Mouse (Mus musculus): ENCODE measurements around the gene Stip1.
A peak's percentile ranks its signal among the peaks of the same experiment; 100 is the strongest.
"Not testable (repeated sequence)": the region's sequence is repeated elsewhere in the genome, so short reads cannot be mapped to it uniquely, and the experiment has no call there.

Gene Stip1

GRCm38 (mm10) chr19:7039841-7040636, at the start of gene Stip1:
Gene Stip1, minus strand, starts transcription at chr19:7039967.
- peak; percentile 92 to 98 for DNase-seq (ENCODE audit: low spot score in 2 of 2)

GRCm38 (mm10) chr19:7089050-7089449, 49.3 kb upstream of the Stip1 start:
- no peak for DNase-seq (ENCODE audit: low spot score in 2 of 2)

GRCm38 (mm10) chr19:7088558-7088957, 48.8 kb upstream of the Stip1 start:
- DNase-seq (ENCODE audit: low spot score in 2 of 2): no peak

- no peak for DNase-seq (ENCODE audit: low spot score in 2 of 2)
Observed at GRCm38 (mm10) chr19:7084734-7085133, 45.0 kb upstream of the Stip1 start.

- DNase-seq (ENCODE audit: low spot score in 2 of 2): no peak
Observed at GRCm38 (mm10) chr19:7083035-7083794, 43.4 kb upstream of the Stip1 start.

- DNase-seq (ENCODE audit: low spot score in 2 of 2): no peak
Observed at GRCm38 (mm10) chr19:7081516-7082266, 41.9 kb upstream of the Stip1 start.

GRCm38 (mm10) chr19:7078271-7078670, 38.5 kb upstream of the Stip1 start:
- no peak for DNase-seq (ENCODE audit: low spot score in 2 of 2)

GRCm38 (mm10) chr19:7077666-7078065, 37.9 kb upstream of the Stip1 start:
- no peak for DNase-seq (ENCODE audit: low spot score in 2 of 2)

- not testable (repeated sequence) for DNase-seq (ENCODE audit: low spot score in 2 of 2)
Observed at GRCm38 (mm10) chr19:7075336-7075735, 35.6 kb upstream of the Stip1 start.

GRCm38 (mm10) chr19:7073997-7074781, 34.4 kb upstream of the Stip1 start:
- no peak for DNase-seq (ENCODE audit: low spot score in 2 of 2)

GRCm38 (mm10) chr19:7072221-7072620, 32.5 kb upstream of the Stip1 start:
- no peak for DNase-seq (ENCODE audit: low spot score in 2 of 2)

- no peak for DNase-seq (ENCODE audit: low spot score in 2 of 2)
Observed at GRCm38 (mm10) chr19:7070775-7071174, 31.0 kb upstream of the Stip1 start.

- no peak for DNase-seq (ENCODE audit: low spot score in 2 of 2)
Observed at GRCm38 (mm10) chr19:7069781-7070763, 30.3 kb upstream of the Stip1 start.

GRCm38 (mm10) chr19:7068661-7069531, 29.1 kb upstream of the Stip1 start:
- no peak for DNase-seq (ENCODE audit: low spot score in 2 of 2)

- peak; percentile 82 to 92 for DNase-seq (ENCODE audit: low spot score in 2 of 2)
Observed at GRCm38 (mm10) chr19:7068136-7068535, 28.4 kb upstream of the Stip1 start.

GRCm38 (mm10) chr19:7067344-7068050, 27.7 kb upstream of the Stip1 start:
- no peak for DNase-seq (ENCODE audit: low spot score in 2 of 2)

- DNase-seq (ENCODE audit: low spot score in 2 of 2): no peak
Observed at GRCm38 (mm10) chr19:7066828-7067342, 27.1 kb upstream of the Stip1 start.
